Comparison of ENCODE assay signal across 9 mouse cellular contexts in genomic region chr3:37723662-37724170, GRCm38 (mm10). TPM values are rescaled to one million over a fixed set of nuclear protein-coding genes. Genes with fewer than 3 reads are reported as not detected.
DNase-seq lines count a peak whose midpoint lies in the region; ATAC-seq lines count a peak whose summit lies in the region.
"Had no signal": no experiment of that assay in that cellular context is flagged by ENCODE, and none has a peak within 500 bp of the region (broad histone marks: within the 10 kb centered on the region; RNA-seq: fewer than 3 reads in every experiment).

No protein-coding gene starts in this region.

- peak overlapping the region; percentile 71 for H3K4me2 ChIP-seq in kidney, embryonic 15.5 days
- peak overlapping the region; percentile 59 for H3K4me2 ChIP-seq in hindbrain, embryonic 11.5 days (replicated peaks; ENCODE audit: low read depth, low read length)
- H3K4me2 ChIP-seq in neural tube, embryonic 12.5 days (replicated peaks), result peak overlapping the region; percentile 66

- no peak for DNase-seq in kidney, postnatal 25 days
- DNase-seq in embryo, embryonic 9.5 days (ENCODE audit: extremely low spot score), result peak; percentile 40
- peak; percentile 50 for DNase-seq in hindbrain, embryonic 11.5 days (ENCODE audit: low spot score)
- peak; percentile 62 for DNase-seq in limb, embryonic 10.5 days (ENCODE audit: low spot score)
- DNase-seq in c-Kit-positive CD71-positive TER-119-positive erythroid progenitor cells, embryonic 14.5 days (ENCODE audit: low spot score), result no peak
- no peak for DNase-seq in adrenal gland, postnatal 14 days

- no peaks in the 10 kb centered on the region for H3K36me3 ChIP-seq in kidney, embryonic 15.5 days
- no peaks in the 10 kb centered on the region for H3K36me3 ChIP-seq in hindbrain, embryonic 11.5 days (ENCODE audit: control insufficient read depth, insufficient read depth, low read length)
- H3K36me3 ChIP-seq in limb, embryonic 10.5 days, result no peaks in the 10 kb centered on the region
- no peaks in the 10 kb centered on the region for H3K36me3 ChIP-seq in neural tube, embryonic 12.5 days

- peak overlapping the region; percentile 32; the same call in 1 of the 2 replicates for H3K9ac ChIP-seq in kidney, embryonic 15.5 days
- peak overlapping the region; percentile 49; the same call in 1 of the 2 replicates for H3K9ac ChIP-seq in hindbrain, embryonic 11.5 days (ENCODE audit: low read depth, low read length)
- H3K9ac ChIP-seq in neural tube, embryonic 12.5 days, result peak overlapping the region; percentile 36

- under 1% methylated on average over 17 of the region's 17 CpGs for WGBS in kidney, embryonic 15.5 days
- WGBS in hindbrain, embryonic 11.5 days, result 2% methylated on average over 17 of the region's 17 CpGs
- under 1% methylated on average over 17 of the region's 17 CpGs for WGBS in limb, embryonic 10.5 days
- 0% methylated on average over 17 of the region's 17 CpGs for WGBS in neural tube, embryonic 12.5 days

- no peaks in the 10 kb centered on the region for H3K27me3 ChIP-seq in kidney, embryonic 15.5 days
- peaks cover 12% of the 10 kb centered on the region for H3K27me3 ChIP-seq in hindbrain, embryonic 11.5 days (ENCODE audit: control insufficient read depth, insufficient read depth, low read length)
- peaks cover 40% of the 10 kb centered on the region for H3K27me3 ChIP-seq in limb, embryonic 10.5 days (ENCODE audit: low read depth, poor library complexity, severe bottlenecking)
- H3K27me3 ChIP-seq in neural tube, embryonic 12.5 days (replicated peaks), result peaks cover 17% of the 10 kb centered on the region; the same call in 1 of the 2 replicates
- H3K27me3 ChIP-seq: Patski had no signal

- H3K4me1 ChIP-seq in kidney, embryonic 15.5 days, result peaks cover 47% of the 10 kb centered on the region
- peaks cover 9% of the 10 kb centered on the region; the same call in 1 of the 2 replicates for H3K4me1 ChIP-seq in hindbrain, embryonic 11.5 days (replicated peaks; ENCODE audit: control insufficient read depth, insufficient read depth, low read length)
- peaks cover 39% of the 10 kb centered on the region for H3K4me1 ChIP-seq in limb, embryonic 10.5 days
- H3K4me1 ChIP-seq in neural tube, embryonic 12.5 days, result peaks cover 21% of the 10 kb centered on the region

- H3K9me3 ChIP-seq in kidney, embryonic 15.5 days (replicated peaks), result no peaks in the 10 kb centered on the region
- no peaks in the 10 kb centered on the region for H3K9me3 ChIP-seq in hindbrain, embryonic 11.5 days (ENCODE audit: control insufficient read depth, low read length)
- no peaks in the 10 kb centered on the region for H3K9me3 ChIP-seq in limb, embryonic 10.5 days (replicated peaks)
- H3K9me3 ChIP-seq in neural tube, embryonic 12.5 days, result no peaks in the 10 kb centered on the region

- H3K4me3 ChIP-seq in kidney, embryonic 15.5 days (replicated peaks), result peak overlapping the region; percentile 42
- peak overlapping the region; percentile 34 for H3K4me3 ChIP-seq in hindbrain, embryonic 11.5 days (ENCODE audit: low read depth, low read length)
- peak overlapping the region; percentile 59 for H3K4me3 ChIP-seq in limb, embryonic 10.5 days
- peak overlapping the region; percentile 31 for H3K4me3 ChIP-seq in neural tube, embryonic 12.5 days

- H3K27ac ChIP-seq in kidney, embryonic 15.5 days, result peak overlapping the region; percentile 92
- H3K27ac ChIP-seq in hindbrain, embryonic 11.5 days (ENCODE audit: low read depth, low read length), result no peak overlapping the region
- peak overlapping the region; percentile 89 for H3K27ac ChIP-seq in limb, embryonic 10.5 days
- no peak overlapping the region for H3K27ac ChIP-seq in neural tube, embryonic 12.5 days

- peak; percentile 59 for ATAC-seq in kidney, embryonic 15.5 days (replicated peaks; ENCODE audit: low FRiP score)
- peak; percentile 81 for ATAC-seq in hindbrain, embryonic 11.5 days (ENCODE audit: low FRiP score)
- peak; percentile 83 for ATAC-seq in neural tube, embryonic 12.5 days (ENCODE audit: low FRiP score, low read depth)

RNA-seq across cellular contexts. Expression of gene Gm5148, which starts 0.6 kb away (rescaled TPM):
- polyA plus RNA-seq in kidney, embryonic 15.5 days (2015; fragmentation: Nextera tagmentation; extraction: Ambion mirVana), result 8.1 and 8.2 TPM in 2 replicates
- 2.9 and 3.0 TPM in 2 replicates for polyA plus RNA-seq in hindbrain, embryonic 11.5 days (2014; fragmentation: Nextera tagmentation; extraction: Ambion mirVana)
- 4.6 and 5.7 TPM in 2 replicates for polyA plus RNA-seq in limb, embryonic 10.5 days (2016; fragmentation: Nextera tagmentation; extraction: Ambion mirVana)
- polyA plus RNA-seq in neural tube, embryonic 12.5 days (2016; fragmentation: Nextera tagmentation; extraction: Ambion mirVana), result 2.7 and 3.1 TPM in 2 replicates
- total RNA-seq in adrenal gland, postnatal 14 days (2021), result 0.26 TPM in 1 of 2 replicates, not detected in the other

Comparison
In these comparisons a context has a peak if more than half of its experiments do, and no peak if none do; other contexts are left out.
1. H3K27ac ChIP-seq: peak in kidney, embryonic 15.5 days (single experiment) and limb, embryonic 10.5 days (single experiment); none in hindbrain, embryonic 11.5 days (single experiment) and neural tube, embryonic 12.5 days (single experiment).
2. DNase-seq: peak in embryo, embryonic 9.5 days (single experiment), hindbrain, embryonic 11.5 days (single experiment) and limb, embryonic 10.5 days (single experiment); none in kidney, postnatal 25 days (0 of 2), c-Kit-positive CD71-positive TER-119-positive erythroid progenitor cells, embryonic 14.5 days (single experiment) and adrenal gland, postnatal 14 days (single experiment).
3. Peak in every context shown above with its lines, with median percentiles within 50 percentile points of each other: ATAC-seq, H3K4me2 ChIP-seq, H3K4me3 ChIP-seq and H3K9ac ChIP-seq.